Mouse (Mus musculus): Measurements from ENCODE around the gene Fbln2. TPM values are rescaled to one million over a fixed set of nuclear protein-coding genes. Genes with fewer than 3 reads are reported as not detected.

Gene Fbln2
- total RNA-seq (2023), result not detected

DNA sequence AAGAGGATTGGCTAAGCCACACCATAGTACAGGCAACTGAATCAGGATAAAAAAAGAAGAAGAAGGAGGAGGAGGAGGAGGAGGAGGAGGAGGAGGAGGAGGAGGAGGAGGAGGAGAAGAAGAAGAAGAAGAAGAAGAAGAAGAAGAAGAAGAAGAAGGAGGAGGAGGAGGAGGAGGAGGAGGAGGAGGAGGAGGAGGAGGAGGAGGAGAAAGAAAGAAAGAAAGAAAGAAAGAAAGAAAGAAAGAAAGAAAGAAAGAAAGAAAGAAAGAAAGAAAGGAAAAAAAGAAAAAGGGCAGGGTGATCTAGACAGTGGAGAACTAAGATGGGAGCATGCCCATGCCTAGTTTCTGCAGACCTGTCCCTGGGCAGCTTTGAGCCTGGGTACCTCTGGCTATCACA, at the start of gene Fbln2:
Gene Fbln2 (plus strand): TSS at position 301 of the 400 bp plus-strand sequence.

Other genes with a start within 250 kb of the Fbln2 start
- gene Iqsec1, start 223.8 kb upstream of the Fbln2 start, total RNA-seq (2023), result 100 to 1,000 TPM; 538 to 550 TPM
- 100 to 1,000 TPM; 151 to 163 TPM for gene Nup210, start 95.6 kb upstream of the Fbln2 start, total RNA-seq (2023)
- 1 to 10 TPM; 3.6 to 5.8 TPM for gene Hdac11, start 55.8 kb upstream of the Fbln2 start, total RNA-seq (2023)
- not detected for gene Wnt7a, start 198.9 kb downstream of the Fbln2 start, total RNA-seq (2023)